Mouse (Mus musculus): ENCODE data around the gene Adamts8.

DNA sequence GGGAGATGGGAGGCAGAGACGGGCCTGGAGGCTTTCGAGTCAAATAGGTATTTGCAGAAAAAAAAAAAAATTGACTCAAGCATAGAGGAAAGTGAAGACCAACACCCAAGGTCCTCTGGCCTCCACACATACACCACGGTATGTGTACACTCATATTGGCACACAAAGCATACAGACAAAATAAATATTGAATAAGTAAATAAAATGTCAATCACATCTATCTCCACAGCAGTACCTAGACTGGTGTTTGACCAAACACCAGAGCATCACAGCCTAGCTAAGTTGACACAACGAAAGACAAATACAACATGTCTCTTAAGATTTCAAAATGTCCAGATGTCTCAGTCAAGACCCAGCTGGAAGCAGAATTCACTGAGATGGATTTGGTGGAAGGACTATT is 71.1 kb downstream of the Adamts8 start:
- TF ChIP-seq CTCF (IDR thresholded peaks at IDR 0.05; ENCODE audit: control insufficient read depth, insufficient read depth, insufficient replicate concordance, low read depth, low read length) = no peak
- TF ChIP-seq POLR2A (IDR thresholded peaks at IDR 0.05; ENCODE audit: control insufficient read depth, low read depth, low read length) = no peak

Data from testis, adult 2 months (tissue).